Mouse (Mus musculus) adrenal gland, adult 8-10 months (tissue): ENCODE measurements around the gene Tbcel. TPM values are rescaled to one million over a fixed set of nuclear protein-coding genes. Genes with fewer than 3 reads are reported as not detected.

Experiments
- DNase-seq: peaks from one replicate; pipeline ENCODE4 v3.0.0; 2022
- total RNA-seq, 4 experiments: library from RNA; stranded (reverse); gene quantifications; 2 replicates each; pipeline ENCODE4 v1.2.4; 2022

The Tbcel gene
- total RNA-seq, 4 experiments from 2014 or later = 62.7 to 75.1 (median 65.4) TPM

- DNase-seq = no peak
Measured at GRCm38 (mm10) chr9:42441234-42441633, 66.4 kb downstream of the Tbcel start.

GRCm38 (mm10) chr9:42439446-42439845 is 68.2 kb downstream of the Tbcel start:
- DNase-seq = no peak

GRCm38 (mm10) chr9:42432155-42432554 is 75.5 kb downstream of the Tbcel start:
- no peak for DNase-seq

GRCm38 (mm10) chr9:42431606-42432005 is 76.0 kb downstream of the Tbcel start:
- no peak for DNase-seq

- DNase-seq = no peak
Measured at GRCm38 (mm10) chr9:42428060-42428924, 79.3 kb downstream of the Tbcel start.

- DNase-seq = no peak
Measured at GRCm38 (mm10) chr9:42426661-42427358, 80.8 kb downstream of the Tbcel start.

GRCm38 (mm10) chr9:42423649-42424048 is 84.0 kb downstream of the Tbcel start:
- no peak for DNase-seq

- DNase-seq = no peak
Measured at GRCm38 (mm10) chr9:42419687-42420086, 87.9 kb downstream of the Tbcel start.

GRCm38 (mm10) chr9:42418786-42419185 is 88.8 kb downstream of the Tbcel start:
- DNase-seq = no peak

GRCm38 (mm10) chr9:42417352-42417952 is 90.2 kb downstream of the Tbcel start:
- DNase-seq = peak; percentile 28

GRCm38 (mm10) chr9:42415184-42415583 is 92.4 kb downstream of the Tbcel start:
- no peak for DNase-seq

GRCm38 (mm10) chr9:42413345-42413744 is 94.3 kb downstream of the Tbcel start:
- DNase-seq = no peak

GRCm38 (mm10) chr9:42411296-42411695 is 96.3 kb downstream of the Tbcel start:
- no peak for DNase-seq

- DNase-seq = no peak
Measured at GRCm38 (mm10) chr9:42405736-42406135, 101.9 kb downstream of the Tbcel start.

GRCm38 (mm10) chr9:42401486-42401885 is 106.1 kb downstream of the Tbcel start:
- DNase-seq = no peak

- DNase-seq = no peak
Measured at GRCm38 (mm10) chr9:42399829-42400228, 107.8 kb downstream of the Tbcel start, which contains the start of gene Tecta. TSS of gene Tecta (minus strand) at chr9:42399929.

GRCm38 (mm10) chr9:42396141-42396540 is 111.5 kb downstream of the Tbcel start:
- no peak for DNase-seq

GRCm38 (mm10) chr9:42394903-42395302 is 112.7 kb downstream of the Tbcel start:
- DNase-seq = no peak

GRCm38 (mm10) chr9:42394321-42394720 is 113.3 kb downstream of the Tbcel start:
- DNase-seq = no peak

- no peak for DNase-seq
Measured at GRCm38 (mm10) chr9:42392927-42393326, 114.7 kb downstream of the Tbcel start.

GRCm38 (mm10) chr9:42388490-42388889 is 119.1 kb downstream of the Tbcel start:
- DNase-seq = no peak

- DNase-seq = no peak
Measured at GRCm38 (mm10) chr9:42387038-42387437, 120.6 kb downstream of the Tbcel start.

GRCm38 (mm10) chr9:42385656-42386055 is 122.0 kb downstream of the Tbcel start:
- no peak for DNase-seq
